Mouse (Mus musculus): ENCODE results near the gene Adamts4. TPM values are rescaled to one million over a fixed set of nuclear protein-coding genes. Genes with fewer than 3 reads are reported as not detected.

Adamts4 gene
- 1 to 10 TPM in 1 of 2 experiments, not detected in 1; 1.3 TPM for polyA plus RNA-seq (2017; shearing (Covaris generic))

DNA sequence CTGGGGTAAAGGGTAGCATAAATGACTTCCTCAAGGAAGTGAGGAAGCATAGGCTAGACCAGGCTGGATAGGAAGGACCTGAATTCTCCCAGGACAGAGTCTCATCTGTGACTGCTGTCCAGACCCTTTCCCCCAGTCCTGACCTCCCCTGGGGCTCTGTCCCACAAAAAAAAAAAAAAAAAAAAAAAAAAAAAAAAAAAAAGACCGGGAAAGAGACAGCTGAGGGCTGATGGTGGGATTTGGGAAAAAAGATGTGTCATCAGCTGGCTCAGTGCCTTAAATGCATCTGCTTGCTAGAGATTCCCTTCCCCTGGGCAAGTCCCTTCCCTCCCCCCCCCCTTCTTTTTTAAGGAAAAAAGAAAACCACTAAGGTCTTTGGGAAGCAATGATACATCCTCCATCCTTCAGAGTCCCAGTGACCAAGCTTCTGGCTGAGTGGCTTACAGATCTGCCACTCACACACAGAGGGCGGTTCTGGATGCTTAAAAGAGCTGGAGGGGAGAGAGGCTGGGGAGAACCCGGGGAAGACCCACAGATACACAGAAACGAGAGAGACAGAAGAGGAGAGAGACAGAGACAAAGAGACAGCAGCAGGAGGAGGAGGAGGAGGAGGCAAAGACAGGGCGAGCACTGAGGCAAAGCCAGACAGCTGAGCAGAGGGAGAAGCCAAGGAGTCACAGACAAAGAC lies at the start of gene Adamts4:
TSS of gene Adamts4 (plus strand) at position 509 of the 688 bp plus-strand sequence.

DNA sequence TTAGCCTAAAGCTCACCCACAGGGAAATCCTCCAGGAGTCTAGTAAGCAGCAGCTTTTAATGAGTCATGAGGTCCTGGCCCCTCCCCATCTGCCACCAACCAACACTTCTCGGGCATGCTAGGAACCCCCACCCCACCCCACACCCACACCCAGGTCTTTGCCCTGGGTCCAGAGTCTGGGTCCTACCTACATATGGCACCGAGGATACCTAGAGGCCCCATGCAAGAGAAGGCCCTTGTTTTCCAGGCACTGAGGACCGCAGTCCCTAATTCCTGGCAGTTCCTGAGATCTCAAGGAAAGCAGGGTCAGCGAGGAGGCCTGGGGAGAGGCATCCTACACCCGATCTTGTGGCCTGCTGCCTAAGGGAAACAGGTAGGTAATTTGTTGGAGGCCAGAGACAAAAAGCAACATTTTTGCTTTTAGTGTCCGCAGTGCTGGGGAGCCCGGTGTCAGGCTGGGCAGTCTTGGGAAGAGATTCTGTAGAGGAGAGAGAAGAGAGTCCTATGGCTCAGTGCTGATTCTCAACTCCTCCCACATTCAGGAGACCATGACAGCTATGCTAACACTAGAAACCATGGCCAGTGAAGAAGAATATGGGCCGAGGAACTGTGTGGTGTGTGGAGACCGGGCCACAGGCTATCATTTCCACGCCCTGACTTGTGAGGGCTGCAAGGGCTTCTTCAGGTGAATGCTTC lies 36.3 kb upstream of the Adamts4 start, which contains the start of gene Nr1i3:
TSS of gene Nr1i3 (plus strand) at position 170 of the 696 bp plus-strand sequence.

DNA sequence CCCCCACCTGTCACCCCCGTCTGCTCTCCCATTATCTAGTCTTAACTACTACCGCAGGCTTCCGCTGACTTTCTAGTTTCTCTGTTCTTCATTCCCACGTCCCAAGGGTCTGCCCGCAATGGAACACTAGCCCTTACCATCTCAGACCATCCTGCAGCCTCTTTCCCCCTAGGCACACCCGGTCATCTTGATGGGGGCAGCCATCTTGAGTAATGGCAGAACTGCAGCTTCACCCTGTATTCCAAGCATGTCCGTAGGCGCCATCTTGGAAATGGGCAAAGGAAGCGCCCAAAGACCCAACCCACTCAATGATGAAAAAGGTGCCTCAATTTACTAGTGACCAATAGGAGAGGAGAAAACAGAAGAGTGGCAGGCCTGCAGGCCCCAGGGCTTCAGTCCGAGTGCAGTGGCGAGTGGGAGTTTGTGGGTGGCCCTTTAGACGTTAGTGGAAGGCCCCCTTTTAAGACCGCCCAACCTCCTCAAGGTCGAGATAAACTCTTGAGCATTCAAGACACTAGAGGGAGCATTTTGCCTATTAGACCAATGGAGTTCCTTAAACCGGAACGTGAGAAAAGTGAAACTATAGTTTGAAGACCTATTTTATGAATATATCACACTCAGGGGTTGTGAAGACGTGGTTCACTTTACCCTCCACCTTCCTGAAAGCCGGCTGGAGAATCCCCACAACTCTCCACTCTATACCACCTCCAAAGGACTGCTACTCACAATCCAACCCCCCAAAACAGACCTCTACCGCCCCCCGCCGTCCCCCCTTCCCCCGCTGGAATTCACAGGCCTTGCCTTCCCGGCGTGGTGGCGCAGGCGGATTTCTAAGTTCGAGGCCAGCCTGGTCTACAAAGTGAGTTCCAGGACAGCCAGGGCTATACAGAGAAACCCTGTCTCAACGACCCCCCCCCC lies 27.7 kb upstream of the Adamts4 start, which contains the start of gene Tomm40l:
TSS of gene Tomm40l (minus strand) at position 277 of the 918 bp plus-strand sequence.

DNA sequence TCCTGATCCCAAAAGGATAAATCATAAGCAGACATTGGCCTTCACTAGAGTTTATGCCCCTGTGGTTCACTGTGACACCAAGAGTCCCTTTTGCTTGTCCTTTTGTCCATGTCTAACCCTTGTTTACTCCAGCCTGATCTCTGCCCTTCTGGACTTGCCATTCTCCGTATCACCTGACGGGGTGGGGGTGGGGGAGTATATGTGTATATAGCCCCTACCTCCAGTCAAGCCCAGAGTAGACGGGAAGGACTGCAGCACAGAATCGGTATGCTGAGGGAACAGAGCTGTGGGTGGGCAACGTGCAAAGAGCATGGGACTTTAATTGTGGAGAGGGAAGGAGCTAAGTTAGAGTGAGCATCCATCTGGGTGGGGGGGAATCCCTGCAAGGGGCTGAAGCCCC lies 25.4 kb upstream of the Adamts4 start, which contains the start of gene Apoa2:
TSS of gene Apoa2 (plus strand) at position 198 of the 400 bp plus-strand sequence.

DNA sequence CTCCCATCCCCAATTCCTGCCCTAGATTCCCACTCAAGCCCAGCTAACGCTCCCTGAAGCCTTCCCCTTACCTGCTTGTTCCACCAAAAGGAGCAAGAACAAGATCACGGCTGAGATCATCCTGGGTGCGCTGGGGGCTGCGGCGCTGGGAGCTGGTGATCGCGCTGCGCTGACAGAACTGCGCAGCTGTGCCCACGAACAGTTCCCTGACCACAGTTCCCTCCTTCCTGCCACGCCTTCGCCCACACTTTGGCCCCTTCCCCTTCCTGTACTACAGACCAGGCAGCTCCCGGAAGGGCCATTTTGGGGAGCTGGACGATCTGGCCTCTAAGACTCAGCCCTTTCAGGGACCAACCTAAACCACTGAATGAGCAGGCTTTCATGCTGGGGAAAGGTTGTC lies 16.1 kb upstream of the Adamts4 start, which contains the start of gene Fcer1g:
TSS of gene Fcer1g (minus strand) at position 240 of the 400 bp plus-strand sequence.

DNA sequence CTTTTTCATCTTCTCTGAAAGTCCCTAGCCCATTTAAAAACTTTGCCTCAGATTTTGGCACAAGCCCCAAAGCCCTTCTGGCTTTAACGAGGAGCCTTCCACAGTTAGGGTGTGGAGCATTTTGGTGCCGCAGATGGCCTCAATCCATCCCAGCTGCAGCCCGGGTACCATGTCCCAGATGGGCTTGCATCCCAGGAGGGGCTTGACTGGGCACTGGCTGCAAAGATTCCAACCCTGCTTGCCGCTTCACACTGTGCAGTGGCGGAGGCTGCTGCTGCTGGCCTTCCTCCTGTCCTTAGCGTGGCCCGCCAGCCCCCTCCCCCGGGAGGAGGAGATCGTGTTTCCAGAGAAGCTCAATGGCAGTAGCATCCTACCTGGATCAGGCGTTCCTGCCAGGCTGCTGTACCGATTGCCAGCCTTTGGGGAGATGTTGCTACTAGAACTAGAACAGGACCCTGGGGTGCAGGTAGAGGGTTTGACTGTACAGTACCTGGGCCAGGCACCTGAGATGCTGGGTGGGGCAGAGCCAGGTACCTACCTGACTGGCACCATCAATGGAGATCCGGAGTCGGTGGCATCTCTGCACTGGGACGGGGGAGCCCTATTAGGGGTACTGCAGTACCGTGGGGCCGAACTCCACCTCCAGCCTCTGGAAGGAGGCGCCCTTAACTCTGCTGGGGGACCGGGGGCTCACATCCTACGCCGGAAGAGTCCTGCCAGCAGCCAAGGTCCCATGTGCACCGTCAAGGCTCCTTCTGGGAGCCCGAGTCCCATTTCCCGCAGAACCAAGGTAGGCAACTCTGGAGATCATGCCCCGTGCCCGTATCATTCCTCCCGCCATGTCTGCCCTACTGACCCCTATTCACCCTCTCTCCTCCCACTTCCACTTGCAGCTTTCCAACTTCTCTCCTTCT lies 716 bp downstream of the Adamts4 start, which contains the start of gene Ndufs2:
TSS of gene Ndufs2 (minus strand) at position 709 of the 914 bp plus-strand sequence.

DNA sequence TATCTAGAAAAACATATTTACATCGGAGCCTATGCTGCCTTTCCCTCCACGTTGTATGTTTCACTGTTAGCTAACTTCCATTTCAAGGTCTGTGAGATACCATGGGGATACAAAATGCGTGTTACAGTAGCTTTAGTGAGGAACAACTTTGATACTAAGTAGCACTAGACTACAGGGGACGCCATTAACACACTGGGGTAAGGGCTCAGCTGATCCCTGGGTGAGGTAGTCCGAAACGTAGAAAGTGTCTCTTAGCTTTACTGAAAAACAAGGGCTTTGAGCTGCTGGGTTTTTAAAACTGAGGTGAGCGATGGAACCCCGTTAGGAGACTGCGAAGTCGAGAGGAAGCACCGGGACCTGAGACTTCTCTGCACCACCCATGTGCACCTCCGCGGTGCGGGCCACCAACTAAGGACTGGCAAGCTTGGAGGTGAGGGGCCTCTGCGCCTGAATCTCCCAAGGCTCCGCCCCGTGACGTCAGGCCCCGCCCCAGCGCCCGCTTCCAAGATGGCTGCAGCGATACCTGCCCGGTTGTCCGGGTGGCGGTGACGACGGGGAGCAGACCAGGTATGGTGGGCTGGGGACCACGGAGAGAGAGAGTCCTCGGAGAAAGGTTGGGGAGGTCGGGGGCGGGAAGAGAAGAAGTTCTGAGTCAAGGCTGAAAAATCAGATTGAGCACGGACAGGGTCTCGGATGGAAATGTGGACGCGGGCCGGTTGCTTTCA lies 19.8 kb downstream of the Adamts4 start, which contains the start of gene B4galt3:
TSS of gene B4galt3 (plus strand) at position 481 of the 725 bp plus-strand sequence.

DNA sequence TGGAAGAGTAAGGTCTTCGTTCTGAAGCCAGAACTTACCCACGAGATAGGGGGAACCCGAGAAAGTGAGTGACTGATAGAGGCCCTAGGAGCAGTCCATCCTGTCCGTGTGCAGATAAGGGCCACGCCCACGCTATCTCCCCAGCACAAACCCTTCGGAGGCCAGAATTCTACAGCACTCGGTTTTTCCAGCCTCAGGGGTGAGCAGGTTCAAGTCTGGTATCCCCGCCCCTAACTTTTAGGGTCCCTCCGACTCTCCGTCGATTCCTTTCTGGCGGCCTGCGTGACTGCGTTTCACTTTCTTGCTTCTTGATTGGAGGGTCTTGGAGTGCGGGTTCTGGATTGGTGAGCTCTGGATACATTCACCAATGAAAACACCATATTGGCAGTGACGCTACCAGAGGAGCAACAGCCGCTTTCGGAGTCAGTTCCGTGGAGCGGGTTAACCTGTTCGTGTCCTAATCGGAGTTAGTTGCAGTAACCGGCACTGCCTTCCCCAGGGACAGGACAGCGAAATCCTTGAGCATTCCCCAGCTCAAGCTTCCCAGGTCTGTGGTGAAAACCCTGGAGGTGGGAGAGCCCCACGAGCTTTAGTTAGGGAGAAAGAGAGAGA lies 30.8 kb downstream of the Adamts4 start, which contains the start of gene Ppox:
TSS of gene Ppox (minus strand) at position 271 of the 612 bp plus-strand sequence.

DNA sequence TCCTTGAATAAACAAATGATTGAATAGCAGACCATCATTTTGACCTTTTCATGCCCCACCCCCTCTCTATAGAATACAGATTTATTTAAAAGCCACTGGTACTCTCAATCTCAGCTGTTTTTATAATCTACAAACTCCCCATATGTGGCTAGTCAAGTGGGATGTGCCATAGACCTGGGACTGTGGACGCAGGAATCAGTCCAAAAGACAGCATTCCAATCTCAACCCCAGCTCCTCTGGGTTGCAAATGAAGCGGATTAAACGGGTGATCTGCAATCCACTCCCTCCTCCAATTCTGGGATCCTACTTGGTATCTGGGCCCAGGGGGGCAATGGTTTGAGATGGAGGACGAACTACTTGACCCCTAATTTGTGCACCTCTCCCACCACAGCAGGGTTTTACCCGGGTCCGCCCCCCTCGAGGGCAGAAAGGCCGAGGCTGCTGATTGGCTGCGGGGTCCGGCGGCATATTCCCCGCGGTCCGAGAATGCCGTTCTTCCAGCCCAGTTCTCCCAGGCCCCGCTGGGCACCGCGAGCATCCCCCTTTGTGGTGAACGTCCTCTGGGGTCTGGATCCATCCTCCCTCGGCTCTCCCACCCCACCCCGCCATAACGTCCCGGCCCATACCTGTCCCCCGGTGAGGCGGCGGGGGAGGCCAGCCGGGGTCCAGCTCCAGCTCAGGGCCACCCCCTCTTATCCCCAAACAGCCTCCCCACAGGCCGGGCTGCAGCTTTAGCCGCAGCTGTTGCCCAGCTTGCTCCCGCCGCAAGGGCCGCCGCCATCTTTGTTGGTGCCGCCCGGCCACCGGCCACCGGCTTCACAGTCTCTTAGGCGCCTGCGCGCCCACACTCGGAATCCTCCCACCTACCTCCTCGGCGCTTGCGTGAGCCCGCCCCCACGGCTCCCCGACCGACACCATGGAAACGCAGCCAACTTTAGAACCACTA lies 37.2 kb downstream of the Adamts4 start, which contains the start of gene Usp21:
TSS of gene Usp21 (minus strand) at position 856 of the 946 bp plus-strand sequence.

DNA sequence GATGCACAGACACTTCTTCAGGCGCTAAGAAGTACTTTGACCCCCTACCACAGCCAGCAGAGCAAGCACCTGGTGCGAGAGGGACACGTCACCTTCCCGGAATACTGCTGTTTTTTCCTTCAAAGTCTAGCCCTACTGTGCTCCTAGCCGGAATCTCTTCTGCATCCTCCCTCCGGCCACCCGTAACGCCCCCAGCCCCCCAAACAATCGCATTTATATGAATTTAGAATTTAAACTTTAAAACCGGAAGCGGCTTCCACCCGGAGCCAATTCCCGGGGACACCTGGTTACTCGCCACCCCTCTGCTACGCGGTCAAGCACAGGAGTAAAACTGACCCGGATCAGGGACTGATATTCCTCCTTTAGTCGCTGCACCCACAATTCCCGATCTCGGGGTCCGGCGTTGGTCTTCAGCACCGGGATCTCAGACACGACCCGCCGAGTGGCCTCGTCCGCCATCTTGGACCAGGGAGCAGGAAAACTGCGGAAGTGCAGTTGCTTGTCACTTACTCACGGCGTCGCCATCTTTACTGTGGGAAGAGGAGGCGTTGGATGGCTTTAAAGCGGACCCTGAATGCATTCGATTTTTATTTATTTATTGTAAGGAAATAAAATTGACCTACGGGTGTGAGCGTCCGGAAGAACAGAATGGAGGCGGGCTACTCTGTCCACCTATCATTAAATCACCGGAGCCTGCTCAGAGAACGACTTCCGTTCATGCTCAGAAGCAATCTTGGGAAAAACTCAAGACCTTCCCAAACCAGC lies 44.3 kb downstream of the Adamts4 start, which contains the start of gene Ufc1:
TSS of gene Ufc1 (minus strand) at position 727 of the 765 bp plus-strand sequence.

Other genes starting within 250 kb of the Adamts4 start
- gene Fcgr4, start 231.5 kb upstream of the Adamts4 start, polyA plus RNA-seq (2017; shearing (Covaris generic)) = 1 to 10 TPM in 1 of 2 experiments, under 1 TPM in 1; 0.17 to 2.2 TPM
- 1 to 10 TPM in 1 of 2 experiments, under 1 TPM in 1; 0.36 to 4.0 TPM for gene Fcgr3, start 185.5 kb upstream of the Adamts4 start, polyA plus RNA-seq (2017; shearing (Covaris generic))
- gene Cfap126, start 136.5 kb upstream of the Adamts4 start, polyA plus RNA-seq (2017; shearing (Covaris generic)) = 1 to 10 TPM in 1 of 2 experiments, not detected in 1; 3.6 TPM
- gene Sdhc, start 99.8 kb upstream of the Adamts4 start, polyA plus RNA-seq (2017; shearing (Covaris generic)) = 100 to 1,000 TPM; 156 to 158 TPM
- under 1 TPM in 1 of 2 experiments, not detected in 1; 0.36 TPM for gene Mpz, start 99.7 kb upstream of the Adamts4 start, polyA plus RNA-seq (2017; shearing (Covaris generic))
- gene Pcp4l1, start 54.2 kb upstream of the Adamts4 start, polyA plus RNA-seq (2017; shearing (Covaris generic)) = under 1 TPM in 1 of 2 experiments, not detected in 1; 0.17 TPM
- gene Nr1i3, start 36.5 kb upstream of the Adamts4 start, polyA plus RNA-seq (2017; shearing (Covaris generic)) = 1 to 10 TPM in 1 of 2 experiments, under 1 TPM in 1; 0.27 to 1.2 TPM
- 10 to 100 TPM; 29.9 to 43.7 TPM for gene Tomm40l, start 27.9 kb upstream of the Adamts4 start, polyA plus RNA-seq (2017; shearing (Covaris generic))
- not detected for gene Apoa2, start 25.4 kb upstream of the Adamts4 start, polyA plus RNA-seq (2017; shearing (Covaris generic))
- 10 to 100 TPM in 1 of 2 experiments, 1 to 10 TPM in 1; 3.4 to 15.4 TPM for gene Fcer1g, start 16.1 kb upstream of the Adamts4 start, polyA plus RNA-seq (2017; shearing (Covaris generic))
- gene Ndufs2, start 967 bp downstream of the Adamts4 start, polyA plus RNA-seq (2017; shearing (Covaris generic)) = 100 to 1,000 TPM; 174 to 195 TPM
- gene B4galt3, start 19.9 kb downstream of the Adamts4 start, polyA plus RNA-seq (2017; shearing (Covaris generic)) = 10 to 100 TPM; 39.8 to 41.4 TPM
- 10 to 100 TPM; 63.5 to 98.8 TPM for gene Ppox, start 30.8 kb downstream of the Adamts4 start, polyA plus RNA-seq (2017; shearing (Covaris generic))
- 10 to 100 TPM; 58.7 to 64.2 TPM for gene Usp21, start 37.6 kb downstream of the Adamts4 start, polyA plus RNA-seq (2017; shearing (Covaris generic))
- gene Ufc1, start 44.6 kb downstream of the Adamts4 start, polyA plus RNA-seq (2017; shearing (Covaris generic)) = 10 to 100 TPM; 64.4 to 71.1 TPM
- 10 to 100 TPM; 42.6 to 52.0 TPM for gene Dedd, start 78.7 kb downstream of the Adamts4 start, polyA plus RNA-seq (2017; shearing (Covaris generic))
- 10 to 100 TPM; 42.0 to 43.2 TPM for gene Nit1, start 95.2 kb downstream of the Adamts4 start, polyA plus RNA-seq (2017; shearing (Covaris generic))
- gene Pfdn2, start 95.2 kb downstream of the Adamts4 start, polyA plus RNA-seq (2017; shearing (Covaris generic)) = 100 to 1,000 TPM in 1 of 2 experiments, 10 to 100 TPM in 1; 80.8 to 111 TPM
- not detected for gene Klhdc9, start 110.4 kb downstream of the Adamts4 start, polyA plus RNA-seq (2017; shearing (Covaris generic))
- 1 to 10 TPM in 1 of 2 experiments, under 1 TPM in 1; 0.29 to 1.4 TPM for gene Nectin4, start 119.7 kb downstream of the Adamts4 start, polyA plus RNA-seq (2017; shearing (Covaris generic))
- 100 to 1,000 TPM; 170 to 197 TPM for gene Arhgap30, start 138.5 kb downstream of the Adamts4 start, polyA plus RNA-seq (2017; shearing (Covaris generic))
- gene Usf1, start 160.9 kb downstream of the Adamts4 start, polyA plus RNA-seq (2017; shearing (Covaris generic)) = 10 to 100 TPM; 72.9 to 77.0 TPM
- gene Tstd1, start 168.5 kb downstream of the Adamts4 start, polyA plus RNA-seq (2017; shearing (Covaris generic)) = 1 to 10 TPM; 2.6 to 3.1 TPM
- 1 to 10 TPM in 1 of 2 experiments, not detected in 1; 1.8 TPM for gene F11r, start 187.1 kb downstream of the Adamts4 start, polyA plus RNA-seq (2017; shearing (Covaris generic))